Mouse (Mus musculus): ENCODE measurements around the gene Glcci1. TPM values are rescaled to one million over a fixed set of nuclear protein-coding genes. Genes with fewer than 3 reads are reported as not detected.

Gene Glcci1
- polyA plus RNA-seq, 1 experiment: 0.84 TPM

DNA sequence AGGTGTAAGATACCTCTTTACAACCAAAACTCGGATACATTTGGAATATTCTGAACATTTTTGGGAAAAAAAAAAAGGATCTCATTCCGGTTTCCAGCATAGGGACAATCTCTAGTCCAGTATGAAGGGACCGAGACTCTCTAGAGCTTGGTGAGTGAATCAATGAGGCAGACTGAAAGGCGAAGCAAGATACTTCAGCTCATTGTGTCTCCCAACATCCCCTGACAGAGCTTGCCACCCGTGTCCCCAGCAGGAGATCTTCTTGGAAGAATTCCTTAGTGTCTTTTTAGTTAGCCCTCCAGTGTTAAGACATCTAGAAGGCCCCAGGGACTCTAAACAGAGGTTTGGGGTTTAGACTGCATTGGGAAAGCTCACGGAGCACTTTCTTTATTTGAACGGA is 20.1 kb upstream of the Glcci1 start:
- no peak for TF ChIP-seq E2F4 (IDR thresholded peaks at IDR 0.05; ENCODE audit: insufficient read depth)
- TF ChIP-seq TCF12 (IDR thresholded peaks at IDR 0.05; ENCODE audit: insufficient read depth, poor library complexity, severe bottlenecking): no peak
- no peak for TF ChIP-seq REST (IDR thresholded peaks at IDR 0.05; ENCODE audit: insufficient read depth, insufficient read length)
- no peak for TF ChIP-seq SRF (IDR thresholded peaks at IDR 0.05; ENCODE audit: control insufficient read depth, insufficient read length, low read depth)
- TF ChIP-seq POLR2A (IDR thresholded peaks at IDR 0.05; ENCODE audit: insufficient read length, low read depth): no peak
- TF ChIP-seq TCF3 (IDR thresholded peaks at IDR 0.05; ENCODE audit: insufficient read length, low read depth): no peak
- TF ChIP-seq MYOD1 (IDR thresholded peaks at IDR 0.05; ENCODE audit: control insufficient read depth in 1 of 3, insufficient read length in 2 of 3, low read depth in 2 of 3): no peak
- no peak for TF ChIP-seq MYOG (IDR thresholded peaks at IDR 0.05; ENCODE audit: control insufficient read depth in 1 of 3, insufficient read depth in 1 of 3, insufficient read length in 2 of 3, low read depth in 2 of 3)
- TF ChIP-seq MAX (IDR thresholded peaks at IDR 0.05; ENCODE audit: low read depth): no peak
- TF ChIP-seq POLR2AphosphoS2 (IDR thresholded peaks at IDR 0.05; ENCODE audit: insufficient read length, low read depth): no peak
- no peak for TF ChIP-seq CEBPB (IDR thresholded peaks at IDR 0.05; ENCODE audit: insufficient read depth, poor library complexity, severe bottlenecking)
- no peak for TF ChIP-seq USF1 (IDR thresholded peaks at IDR 0.05; ENCODE audit: low read depth)
- Histone ChIP-seq H3ac (ENCODE audit: control insufficient read depth, insufficient read length) (no peak overlapping the region), H3K79me2 (ENCODE audit: control insufficient read depth, insufficient read depth) (no peaks in the 10 kb centered on the region), H3K36me3 (ENCODE audit: control insufficient read depth, insufficient read depth) (no peaks in the 10 kb centered on the region), H3K4me3 (no peak overlapping the region), H3K4me2 (ENCODE audit: low read depth) (no peak overlapping the region), H3K27me3 (ENCODE audit: control insufficient read depth, insufficient read depth, insufficient read length) (no peaks in the 10 kb centered on the region)

GRCm38 (mm10) chr6:8489938-8490585 is 19.3 kb upstream of the Glcci1 start:
- H3K4me3 ChIP-seq: no peak overlapping the region
- H3ac ChIP-seq (ENCODE audit: control insufficient read depth, insufficient read length): no peak overlapping the region
- no peak overlapping the region for H3K4me2 ChIP-seq (ENCODE audit: low read depth)
- no peaks in the 10 kb centered on the region for H3K79me2 ChIP-seq (ENCODE audit: control insufficient read depth, insufficient read depth)
- H3K36me3 ChIP-seq (ENCODE audit: control insufficient read depth, insufficient read depth): no peaks in the 10 kb centered on the region
- TF ChIP-seq MYOG (IDR thresholded peaks at IDR 0.05; ENCODE audit: control insufficient read depth in 1 of 3, insufficient read depth in 1 of 3, insufficient read length in 2 of 3, low read depth in 2 of 3) (no peak), POLR2AphosphoS2 (IDR thresholded peaks at IDR 0.05; ENCODE audit: insufficient read length, low read depth) (no peak)
- H3K27me3 ChIP-seq (ENCODE audit: control insufficient read depth, insufficient read depth, insufficient read length): no peaks in the 10 kb centered on the region

DNA sequence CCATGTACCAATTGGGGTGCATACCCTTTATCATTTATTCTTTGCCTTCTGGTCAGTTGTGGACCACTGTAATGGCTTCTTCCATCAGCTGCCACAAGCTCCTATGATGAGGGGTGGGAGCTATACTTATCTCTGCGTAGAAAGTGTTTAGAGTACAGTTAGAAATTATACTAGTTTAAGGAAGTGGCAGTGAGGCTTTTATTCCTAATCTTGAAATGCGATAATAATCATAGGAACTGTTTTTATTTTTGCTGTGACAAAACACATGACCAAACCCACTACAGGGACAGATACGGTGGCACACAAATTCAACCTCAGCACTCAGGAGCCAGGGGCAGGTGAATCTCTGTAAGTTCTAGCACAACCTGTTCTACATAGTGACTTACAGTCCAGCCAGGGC is 17.2 kb upstream of the Glcci1 start:
- Histone ChIP-seq H3K27me3 (ENCODE audit: control insufficient read depth, insufficient read depth, insufficient read length) (no peaks in the 10 kb centered on the region), H3K36me3 (ENCODE audit: control insufficient read depth, insufficient read depth) (no peaks in the 10 kb centered on the region), H3ac (ENCODE audit: control insufficient read depth, insufficient read length) (no peak overlapping the region), H3K4me3 (no peak overlapping the region), H3K4me2 (ENCODE audit: low read depth) (no peak overlapping the region), H3K79me2 (ENCODE audit: control insufficient read depth, insufficient read depth) (no peaks in the 10 kb centered on the region)
- TF ChIP-seq POLR2AphosphoS2 (IDR thresholded peaks at IDR 0.05; ENCODE audit: insufficient read length, low read depth) (no peak), POLR2A (IDR thresholded peaks at IDR 0.05; ENCODE audit: insufficient read length, low read depth) (no peak), CEBPB (IDR thresholded peaks at IDR 0.05; ENCODE audit: insufficient read depth, poor library complexity, severe bottlenecking) (no peak), TCF12 (IDR thresholded peaks at IDR 0.05; ENCODE audit: insufficient read depth, poor library complexity, severe bottlenecking) (no peak), MAX (IDR thresholded peaks at IDR 0.05; ENCODE audit: low read depth) (no peak), USF1 (IDR thresholded peaks at IDR 0.05; ENCODE audit: low read depth) (no peak), REST (IDR thresholded peaks at IDR 0.05; ENCODE audit: insufficient read depth, insufficient read length) (no peak), MYOD1 (IDR thresholded peaks at IDR 0.05; ENCODE audit: control insufficient read depth in 1 of 3, insufficient read length in 2 of 3, low read depth in 2 of 3) (no peak)

GRCm38 (mm10) chr6:8495109-8495826 is 14.1 kb upstream of the Glcci1 start:
- Histone ChIP-seq H3K4me2 (ENCODE audit: low read depth) (no peak overlapping the region), H3K79me2 (ENCODE audit: control insufficient read depth, insufficient read depth) (no peaks in the 10 kb centered on the region), H3ac (ENCODE audit: control insufficient read depth, insufficient read length) (no peak overlapping the region), H3K27me3 (ENCODE audit: control insufficient read depth, insufficient read depth, insufficient read length) (no peaks in the 10 kb centered on the region), H3K36me3 (ENCODE audit: control insufficient read depth, insufficient read depth) (no peaks in the 10 kb centered on the region), H3K4me3 (no peak overlapping the region)
- TF ChIP-seq MYOD1 (IDR thresholded peaks at IDR 0.05; ENCODE audit: control insufficient read depth in 1 of 3, insufficient read length in 2 of 3, low read depth in 2 of 3): no peak

DNA sequence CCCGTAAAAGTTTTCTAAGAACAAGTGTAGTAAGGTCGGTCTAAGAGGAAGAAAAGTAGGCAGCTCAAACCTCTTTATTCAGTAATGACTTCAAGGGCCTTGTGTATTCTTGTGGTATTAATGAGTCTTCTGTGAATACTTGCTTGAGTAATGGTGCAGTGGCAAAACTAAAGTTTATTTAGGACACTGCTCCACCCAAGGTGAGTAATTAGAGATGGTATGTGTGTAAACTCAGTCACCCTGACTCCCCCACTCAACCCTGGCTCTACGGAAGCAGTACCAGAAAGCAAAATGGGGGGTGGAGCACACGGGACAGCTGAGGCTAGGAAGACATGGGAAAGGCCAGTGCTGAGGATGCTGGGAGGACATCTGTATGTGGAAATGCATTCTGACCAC is 13.6 kb upstream of the Glcci1 start:
- Histone ChIP-seq H3K4me3 (no peak overlapping the region), H3ac (ENCODE audit: control insufficient read depth, insufficient read length) (no peak overlapping the region), H3K79me2 (ENCODE audit: control insufficient read depth, insufficient read depth) (no peaks in the 10 kb centered on the region), H3K36me3 (ENCODE audit: control insufficient read depth, insufficient read depth) (no peaks in the 10 kb centered on the region), H3K4me2 (ENCODE audit: low read depth) (no peak overlapping the region), H3K27me3 (ENCODE audit: control insufficient read depth, insufficient read depth, insufficient read length) (no peaks in the 10 kb centered on the region)
- TF ChIP-seq SRF (IDR thresholded peaks at IDR 0.05; ENCODE audit: control insufficient read depth, insufficient read length, low read depth): no peak
- TF ChIP-seq POLR2AphosphoS2 (IDR thresholded peaks at IDR 0.05; ENCODE audit: insufficient read length, low read depth): no peak
